Comparison of ENCODE assay signal across 24 mouse cellular contexts in the genomic region with DNA sequence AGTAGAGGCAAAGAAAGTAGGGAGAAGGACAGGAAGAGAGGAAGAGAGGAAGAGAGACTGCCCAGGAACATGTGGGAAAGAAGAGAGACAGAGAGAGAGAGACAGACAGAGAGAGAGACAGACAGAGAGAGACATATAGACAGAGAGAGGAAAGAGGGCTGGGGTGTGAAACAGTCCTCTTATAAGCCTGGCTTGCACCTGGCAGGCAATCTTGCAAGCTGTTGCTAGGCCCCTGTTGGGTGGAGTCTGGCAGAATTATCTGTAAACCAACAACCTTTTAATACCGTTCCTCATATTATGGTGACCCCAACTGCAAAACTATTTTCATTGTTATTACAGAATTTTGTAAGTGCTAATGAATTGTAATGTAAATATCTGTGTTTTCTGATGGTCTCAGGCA.
DNase-seq lines count a peak whose midpoint lies in the region; ATAC-seq and TF ChIP-seq lines count a peak whose summit lies in the region.
"Had no signal": no experiment of that assay in that cellular context is flagged by ENCODE, and none has a peak within 500 bp of the region (broad histone marks: within the 10 kb centered on the region; RNA-seq: fewer than 3 reads in every experiment).

No protein-coding gene starts in this region.

- no peak for TF ChIP-seq POLR2A in cortical plate, adult 2 months (IDR thresholded peaks at IDR 0.05; ENCODE audit: extremely low read depth, insufficient read depth, low read length)

- H3K4me2 ChIP-seq in kidney, embryonic 16.5 days (replicated peaks; ENCODE audit: low read depth, low read length) = no peak overlapping the region
- H3K4me2 ChIP-seq in lung, embryonic 14.5 days = no peak overlapping the region
- H3K4me2 ChIP-seq in liver, embryonic 14.5 days (ENCODE audit: low read depth) = no peak overlapping the region
- no peak overlapping the region for H3K4me2 ChIP-seq in midbrain, embryonic 13.5 days (replicated peaks)
- H3K4me2 ChIP-seq: embryonic facial prominence, embryonic 13.5 days; heart, embryonic 12.5 days; hindbrain, embryonic 15.5 days; liver, embryonic 15.5 days; midbrain, embryonic 11.5 days; neural tube, embryonic 13.5 days had no signal

- H3K9me3 ChIP-seq in kidney, embryonic 16.5 days (ENCODE audit: low read length) = no peaks in the 10 kb centered on the region
- no peaks in the 10 kb centered on the region for H3K9me3 ChIP-seq in lung, embryonic 14.5 days (ENCODE audit: low read depth, low read length)
- no peaks in the 10 kb centered on the region for H3K9me3 ChIP-seq in liver, embryonic 14.5 days (ENCODE audit: control insufficient read depth, low read length)
- H3K9me3 ChIP-seq in midbrain, embryonic 13.5 days = no peaks in the 10 kb centered on the region
- H3K9me3 ChIP-seq: embryonic facial prominence, embryonic 13.5 days; heart, embryonic 12.5 days; hindbrain, embryonic 10.5 days; hindbrain, embryonic 15.5 days; liver, embryonic 15.5 days; neural tube, embryonic 13.5 days had no signal

- H3K9ac ChIP-seq in kidney, embryonic 16.5 days (replicated peaks; ENCODE audit: low read length) = no peak overlapping the region
- no peak overlapping the region for H3K9ac ChIP-seq in lung, embryonic 14.5 days
- no peak overlapping the region for H3K9ac ChIP-seq in liver, embryonic 14.5 days (replicated peaks)
- no peak overlapping the region for H3K9ac ChIP-seq in midbrain, embryonic 13.5 days (replicated peaks)
- H3K9ac ChIP-seq: embryonic facial prominence, embryonic 13.5 days; heart, embryonic 12.5 days; hindbrain, embryonic 15.5 days; liver, embryonic 15.5 days; neural tube, embryonic 13.5 days had no signal

- ATAC-seq in kidney, embryonic 16.5 days (ENCODE audit: low FRiP score, low TSS enrichment) = no peak
- ATAC-seq in lung, embryonic 14.5 days (ENCODE audit: insufficient read depth) = no peak
- peak; percentile 61 for ATAC-seq in liver, embryonic 14.5 days (ENCODE audit: insufficient read depth)
- no peak for ATAC-seq in midbrain, embryonic 13.5 days
- ATAC-seq: forebrain, embryonic 16.5 days; inflammation-experienced regulatory T-cells, adult 6 months had no signal

- H3K4me1 ChIP-seq in kidney, embryonic 16.5 days (ENCODE audit: insufficient read depth, low read length) = peaks cover 9% of the 10 kb centered on the region
- H3K4me1 ChIP-seq in lung, embryonic 14.5 days (ENCODE audit: insufficient read depth) = peaks cover 17% of the 10 kb centered on the region
- H3K4me1 ChIP-seq in cortical plate, adult 2 months (ENCODE audit: control insufficient read depth, insufficient read depth, low read length) = no peaks in the 10 kb centered on the region
- peaks cover 0 to 9% of the 10 kb centered on the region in 2 experiments; a peak in 3 of 4 replicates for H3K4me1 ChIP-seq in liver, embryonic 14.5 days (replicated peaks; ENCODE audit: control insufficient read depth in 2 of 2, insufficient read depth in 2 of 2, low read length in 1 of 2)
- H3K4me1 ChIP-seq in midbrain, embryonic 13.5 days (replicated peaks) = peaks cover 4% of the 10 kb centered on the region
- H3K4me1 ChIP-seq: embryonic facial prominence, embryonic 13.5 days; hindbrain, embryonic 15.5 days; neural tube, embryonic 13.5 days had no signal

- no peak for TF ChIP-seq EP300 in liver, embryonic 14.5 days (IDR thresholded peaks at IDR 0.05; ENCODE audit: low read depth)

- peak overlapping the region; percentile 51; the same call in 1 of the 2 replicates for H3K27ac ChIP-seq in kidney, embryonic 16.5 days (ENCODE audit: low read length)
- peak overlapping the region; percentile 40; the same call in 1 of the 2 replicates for H3K27ac ChIP-seq in lung, embryonic 14.5 days (ENCODE audit: low read depth)
- H3K27ac ChIP-seq in cortical plate, adult 2 months (ENCODE audit: insufficient read depth, low read length) = 0 out of 2 replicates have a peak overlapping the region, but pooled peaks have one; percentile 23
- no peak overlapping the region for H3K27ac ChIP-seq in liver, embryonic 14.5 days
- H3K27ac ChIP-seq in midbrain, embryonic 13.5 days = no peak overlapping the region
- H3K27ac ChIP-seq: embryonic facial prominence, embryonic 13.5 days; gastrocnemius, adult 2 months; heart, adult 2 months; hindbrain, embryonic 10.5 days; hindbrain, embryonic 15.5 days; liver, embryonic 15.5 days; neural tube, embryonic 13.5 days had no signal

- no peaks in the 10 kb centered on the region for H3K36me3 ChIP-seq in kidney, embryonic 16.5 days (ENCODE audit: insufficient read depth, low read length)
- no peaks in the 10 kb centered on the region for H3K36me3 ChIP-seq in lung, embryonic 14.5 days (ENCODE audit: insufficient read depth)
- no peaks in the 10 kb centered on the region for H3K36me3 ChIP-seq in liver, embryonic 14.5 days (replicated peaks; ENCODE audit: control insufficient read depth, insufficient read depth, low read depth)
- no peaks in the 10 kb centered on the region for H3K36me3 ChIP-seq in midbrain, embryonic 13.5 days
- H3K36me3 ChIP-seq: embryonic facial prominence, embryonic 13.5 days; heart, embryonic 12.5 days; hindbrain, embryonic 10.5 days; hindbrain, embryonic 15.5 days; liver, embryonic 15.5 days; neural tube, embryonic 13.5 days had no signal

- DNase-seq in kidney, adult 8-10 months = no peak
- no peak for DNase-seq in lung, embryonic 14.5 days
- no peak for DNase-seq in lung, postnatal 4 days
- DNase-seq in liver, embryonic 14.5 days (ENCODE audit: low read depth in 3 of 3, low spot score in 3 of 3) = no peak
- no peak for DNase-seq in thymus, postnatal 36 days
- DNase-seq: cerebellum, adult 11 months; cerebellum, adult 9-11 months; gastrocnemius, adult 2 months; heart, adult 2 months; right cerebral cortex, postnatal 4 days; thymus, adult 2 months; thymus, postnatal 4 days had no signal

- no peak overlapping the region for H3K4me3 ChIP-seq in kidney, embryonic 16.5 days (ENCODE audit: low read length)
- no peak overlapping the region for H3K4me3 ChIP-seq in lung, embryonic 14.5 days (ENCODE audit: low read depth, low read length)
- no peak overlapping the region for H3K4me3 ChIP-seq in cortical plate, adult 2 months (ENCODE audit: insufficient read depth, low read length)
- no peak overlapping the region for H3K4me3 ChIP-seq in liver, embryonic 14.5 days (ENCODE audit: insufficient read depth in 1 of 2, low read depth in 2 of 2, low read length in 2 of 2)
- H3K4me3 ChIP-seq in midbrain, embryonic 13.5 days (replicated peaks) = no peak overlapping the region
- H3K4me3 ChIP-seq: embryonic facial prominence, embryonic 13.5 days; gastrocnemius, adult 2 months; heart, adult 2 months; heart, embryonic 12.5 days; hindbrain, embryonic 10.5 days; hindbrain, embryonic 15.5 days; liver, embryonic 15.5 days; neural tube, embryonic 13.5 days had no signal

- no peaks in the 10 kb centered on the region for H3K27me3 ChIP-seq in kidney, embryonic 16.5 days (ENCODE audit: insufficient read depth, low read length)
- H3K27me3 ChIP-seq in lung, embryonic 14.5 days (ENCODE audit: insufficient read depth, low read length) = no peaks in the 10 kb centered on the region
- H3K27me3 ChIP-seq in liver, embryonic 14.5 days (ENCODE audit: control insufficient read depth, insufficient read depth, low read length) = no peaks in the 10 kb centered on the region
- no peaks in the 10 kb centered on the region for H3K27me3 ChIP-seq in midbrain, embryonic 13.5 days
- H3K27me3 ChIP-seq: embryonic facial prominence, embryonic 13.5 days; heart, embryonic 12.5 days; hindbrain, embryonic 15.5 days; liver, embryonic 15.5 days; neural tube, embryonic 13.5 days had no signal

- no peak for TF ChIP-seq CTCF in lung, embryonic 14.5 days (IDR thresholded peaks at IDR 0.05; ENCODE audit: low read depth)
- no peak for TF ChIP-seq CTCF in cortical plate, adult 2 months (IDR thresholded peaks at IDR 0.05; ENCODE audit: extremely low read depth, insufficient read depth, low read length)
- no peak for TF ChIP-seq CTCF in liver, embryonic 14.5 days (IDR thresholded peaks at IDR 0.05; ENCODE audit: low read depth)

- WGBS in kidney, embryonic 16.5 days = 68% methylated on average over 1 of the region's 1 CpGs
- 70% methylated on average over 1 of the region's 1 CpGs for WGBS in lung, embryonic 14.5 days
- 3% methylated on average over 1 of the region's 1 CpGs for WGBS in liver, embryonic 14.5 days (ENCODE audit: insufficient replicate concordance)
- WGBS in midbrain, embryonic 13.5 days = 91% methylated on average over 1 of the region's 1 CpGs

Comparison
In these comparisons a context has a peak if more than half of its experiments do, and no peak if none do; other contexts are left out.
1. H3K27ac ChIP-seq: peak in kidney, embryonic 16.5 days (single experiment), lung, embryonic 14.5 days (single experiment) and cortical plate, adult 2 months (single experiment); none in liver, embryonic 14.5 days (single experiment) and midbrain, embryonic 13.5 days (single experiment).